Mouse (Mus musculus) MEL (cell line): ENCODE data around the gene Olfr1447. TPM values are rescaled to one million over a fixed set of nuclear protein-coding genes. Genes with fewer than 3 reads are reported as not detected.

Experiments
- DNase-seq: peaks from one replicate; pipeline ENCODE4 v3.0.0; 2011; ENCODE audit warnings: low read depth, low spot score
- H3K27ac ChIP-seq: 2 replicates; pipeline ENCODE4 v1.5.1; 2012; ENCODE audit warnings: low read depth, mild to moderate bottlenecking, control low read depth, low read length, moderate library complexity; ENCODE audit not compliant: control insufficient read depth
- H3K27me3 ChIP-seq, 2 experiments: fragments of 150-350 bp in 1 of 2; sonication (generic) in 1 of 2; 2 replicates each; pipeline ENCODE4 v1.6.1; 2012; ENCODE audit warnings: low read length in 2 of 2, mild to moderate bottlenecking in 2 of 2, improper control_type of control experiment in 1 of 2, moderate library complexity in 1 of 2; ENCODE audit not compliant: insufficient read depth in 2 of 2, control insufficient read depth in 1 of 2
- H3K36me3 ChIP-seq, 2 experiments: 2 replicates each; pipeline ENCODE4 v1.6.1; 2012 to 2014; ENCODE audit warnings: low read length in 2 of 2, improper control_type of control experiment in 1 of 2, inconsistent platforms in 1 of 2, mild to moderate bottlenecking in 1 of 2; ENCODE audit not compliant: insufficient read depth in 2 of 2, control insufficient read depth in 1 of 2
- H3K4me1 ChIP-seq, 2 experiments: fragments of 150-350 bp in 1 of 2; sonication (generic) in 1 of 2; 2 replicates each; pipeline ENCODE4 v1.6.1; 2012; ENCODE audit warnings: low read length in 2 of 2, improper control_type of control experiment in 1 of 2, mild to moderate bottlenecking in 1 of 2; ENCODE audit not compliant: insufficient read depth in 2 of 2, control insufficient read depth in 1 of 2
- H3K4me3 ChIP-seq, 2 experiments: fragments of 150-350 bp in 1 of 2; sonication (generic) in 1 of 2; 2 replicates each; pipeline ENCODE4 v1.5.1; 2012; ENCODE audit warnings: low read depth in 2 of 2, low read length in 2 of 2, mild to moderate bottlenecking in 2 of 2, moderate library complexity in 2 of 2, control low read depth in 1 of 2, improper control_type of control experiment in 1 of 2; ENCODE audit not compliant: control insufficient read depth in 1 of 2, insufficient read depth in 1 of 2
- H3K79me2 ChIP-seq: 2 replicates; pipeline ENCODE4 v1.6.1; 2012; ENCODE audit warnings: mild to moderate bottlenecking, low read length, moderate library complexity; ENCODE audit not compliant: control insufficient read depth, poor library complexity, insufficient read depth
- H3K9ac ChIP-seq: 2 replicates; pipeline ENCODE4 v1.6.1; 2012; ENCODE audit warnings: low read depth, mild to moderate bottlenecking, control low read depth, low read length, moderate library complexity; ENCODE audit not compliant: control insufficient read depth, poor library complexity, severe bottlenecking
- H3K9me3 ChIP-seq: fragments of 150-350 bp; sonication (generic); replicated peaks from 2 replicates; pipeline ENCODE4 v1.6.1; 2012; ENCODE audit warnings: mild to moderate bottlenecking, low read length, improper control_type of control experiment, moderate library complexity; ENCODE audit not compliant: insufficient read depth
- BHLHE40 ChIP-seq: IDR thresholded peaks from 2 replicates; pipeline ENCODE4 v1.6.1; 2012; ENCODE audit warnings: low read depth, mild to moderate bottlenecking, inconsistent platforms, low read length, improper control_type of control experiment, borderline replicate concordance
- CHD1 ChIP-seq: IDR thresholded peaks from 2 replicates; pipeline ENCODE4 v1.6.1; 2012; ENCODE audit warnings: low read depth, mild to moderate bottlenecking, inconsistent platforms, low read length, improper control_type of control experiment
- CHD2 ChIP-seq: IDR thresholded peaks from 2 replicates; pipeline ENCODE4 v1.6.1; 2011; ENCODE audit warnings: low read length, improper control_type of control experiment
- CTCF ChIP-seq, 3 experiments: IDR thresholded peaks in 2 of 3; conservative IDR thresholded peaks in 1 of 3; 2 replicates each; pipeline ENCODE4 v1.5.1; 2011 to 2012; ENCODE audit warnings: low read length in 3 of 3, low read depth in 2 of 3, mild to moderate bottlenecking in 2 of 3, improper control_type of control experiment in 1 of 3, inconsistent platforms in 1 of 3, mixed read lengths in 1 of 3, moderate library complexity in 1 of 3; ENCODE audit not compliant: control insufficient read depth in 1 of 3, insufficient read depth in 1 of 3, poor library complexity in 1 of 3, severe bottlenecking in 1 of 3
- ELF1 ChIP-seq: IDR thresholded peaks from 2 replicates; pipeline ENCODE4 v1.6.1; 2014; ENCODE audit warnings: low read depth, mild to moderate bottlenecking, inconsistent platforms, low read length, improper control_type of control experiment, moderate library complexity
- ETS1 ChIP-seq: IDR thresholded peaks from 2 replicates; pipeline ENCODE4 v1.6.1; 2012; ENCODE audit warnings: low read depth, mild to moderate bottlenecking, inconsistent platforms, low read length, improper control_type of control experiment, moderate library complexity
- GABPA ChIP-seq: IDR thresholded peaks from 2 replicates; pipeline ENCODE4 v1.6.1; 2012; ENCODE audit warnings: low read depth, mild to moderate bottlenecking, inconsistent platforms, low read length, improper control_type of control experiment, moderate library complexity
- HCFC1 ChIP-seq: IDR thresholded peaks from 2 replicates; pipeline ENCODE4 v1.6.1; 2012; ENCODE audit warnings: low read depth, mild to moderate bottlenecking, inconsistent platforms, low read length, improper control_type of control experiment, moderate library complexity
- JUND ChIP-seq: IDR thresholded peaks from 2 replicates; pipeline ENCODE4 v1.6.1; 2011; ENCODE audit warnings: low read depth, mild to moderate bottlenecking, improper control_type of control experiment, low read length
- MAFK ChIP-seq: IDR thresholded peaks from 2 replicates; pipeline ENCODE4 v1.6.1; 2011; ENCODE audit warnings: low read depth, mild to moderate bottlenecking, low read length, improper control_type of control experiment, borderline replicate concordance
- MAX ChIP-seq: IDR thresholded peaks from 2 replicates; pipeline ENCODE4 v1.6.1; 2011; ENCODE audit warnings: low read length, improper control_type of control experiment
- MAZ ChIP-seq: IDR thresholded peaks from 2 replicates; pipeline ENCODE4 v1.6.1; 2012; ENCODE audit warnings: low read depth, mild to moderate bottlenecking, inconsistent platforms, low read length, improper control_type of control experiment
- MXI1 ChIP-seq: IDR thresholded peaks from 2 replicates; pipeline ENCODE4 v1.6.1; 2011; ENCODE audit warnings: mild to moderate bottlenecking, low read depth, low read length, improper control_type of control experiment
- MYB ChIP-seq: IDR thresholded peaks from 2 replicates; pipeline ENCODE4 v1.6.1; 2011; ENCODE audit warnings: mild to moderate bottlenecking, low read depth, low read length, improper control_type of control experiment
- MYC ChIP-seq: IDR thresholded peaks from 2 replicates; pipeline ENCODE4 v1.6.1; 2011; ENCODE audit warnings: low read depth, mild to moderate bottlenecking, low read length, improper control_type of control experiment, moderate library complexity
- NELFE ChIP-seq: IDR thresholded peaks from 2 replicates; pipeline ENCODE4 v1.6.1; 2011; ENCODE audit warnings: low read depth, low read length, improper control_type of control experiment
- NRF1 ChIP-seq: IDR thresholded peaks from 2 replicates; pipeline ENCODE4 v1.6.1; 2014; ENCODE audit warnings: low read depth, mild to moderate bottlenecking, inconsistent platforms, low read length, improper control_type of control experiment, moderate library complexity; ENCODE audit not compliant: poor library complexity, insufficient read depth, severe bottlenecking
- POLR2A ChIP-seq, 2 experiments: IDR thresholded peaks; 2 replicates each; pipeline ENCODE4 v1.6.1; 2011 to 2012; ENCODE audit warnings: low read length in 2 of 2, mild to moderate bottlenecking in 2 of 2, control low read depth in 1 of 2, improper control_type of control experiment in 1 of 2, low read depth in 1 of 2, moderate library complexity in 1 of 2; ENCODE audit not compliant: control insufficient read depth in 1 of 2, insufficient read depth in 1 of 2, poor library complexity in 1 of 2
- POLR2AphosphoS2 ChIP-seq: IDR thresholded peaks from 2 replicates; pipeline ENCODE4 v1.6.1; 2011; ENCODE audit warnings: low read length, improper control_type of control experiment
- POLR2AphosphoS5 ChIP-seq: IDR thresholded peaks from 2 replicates; pipeline ENCODE4 v1.6.1; 2012; ENCODE audit warnings: low read depth, borderline replicate concordance, mild to moderate bottlenecking, inconsistent platforms, low read length, moderate library complexity, mixed read lengths
- RAD21 ChIP-seq: IDR thresholded peaks from 2 replicates; pipeline ENCODE4 v1.6.1; 2011; ENCODE audit warnings: mild to moderate bottlenecking, low read depth, low read length, improper control_type of control experiment
- RCOR1 ChIP-seq: IDR thresholded peaks from 2 replicates; pipeline ENCODE4 v1.6.1; 2012; ENCODE audit warnings: low read depth, mild to moderate bottlenecking, inconsistent platforms, low read length, improper control_type of control experiment
- SMC3 ChIP-seq: IDR thresholded peaks from 2 replicates; pipeline ENCODE4 v1.6.1; 2011; ENCODE audit warnings: low read depth, low read length, improper control_type of control experiment
- UBTF ChIP-seq: IDR thresholded peaks from 2 replicates; pipeline ENCODE4 v1.6.1; 2012; ENCODE audit warnings: low read depth, mild to moderate bottlenecking, inconsistent platforms, low read length, improper control_type of control experiment, moderate library complexity, borderline replicate concordance; ENCODE audit not compliant: insufficient read depth
- USF1 ChIP-seq: IDR thresholded peaks from 2 replicates; pipeline ENCODE4 v1.6.1; 2014; ENCODE audit warnings: low read depth, mild to moderate bottlenecking, inconsistent platforms, low read length, improper control_type of control experiment, moderate library complexity
- ZC3H11A ChIP-seq: IDR thresholded peaks from 2 replicates; pipeline ENCODE4 v1.6.1; 2012; ENCODE audit warnings: low read depth, mild to moderate bottlenecking, inconsistent platforms, low read length, improper control_type of control experiment
- ZNF384 ChIP-seq: IDR thresholded peaks from 2 replicates; pipeline ENCODE4 v1.6.1; 2012; ENCODE audit warnings: low read depth, mild to moderate bottlenecking, inconsistent platforms, low read length, improper control_type of control experiment
- polyA plus RNA-seq, 2 experiments: library from polyadenylated mRNA; stranded (reverse) in 1 of 2; unstranded in 1 of 2; fragments of >175 nt in 1 of 2; fragments of >200 nt in 1 of 2; gene quantifications; 2 replicates each; pipeline versions ENCODE4 v1.2.1 to v1.2.4; 2012; ENCODE audit warnings: low replicate concordance in 2 of 2, low read depth in 1 of 2; ENCODE audit not compliant: insufficient read length in 2 of 2, insufficient read depth in 1 of 2, missing spikeins in 1 of 2
- total RNA-seq: library from RNA; depleted of rRNA; stranded (reverse); fragments of 300-350 nt; gene quantifications from 2 replicates; pipeline ENCODE4 v1.2.3, GENCODE M21; 2012; rRNA removed

Olfr1447 gene
- total RNA-seq (not detected in 2 replicates), polyA plus RNA-seq (not detected)

DNA sequence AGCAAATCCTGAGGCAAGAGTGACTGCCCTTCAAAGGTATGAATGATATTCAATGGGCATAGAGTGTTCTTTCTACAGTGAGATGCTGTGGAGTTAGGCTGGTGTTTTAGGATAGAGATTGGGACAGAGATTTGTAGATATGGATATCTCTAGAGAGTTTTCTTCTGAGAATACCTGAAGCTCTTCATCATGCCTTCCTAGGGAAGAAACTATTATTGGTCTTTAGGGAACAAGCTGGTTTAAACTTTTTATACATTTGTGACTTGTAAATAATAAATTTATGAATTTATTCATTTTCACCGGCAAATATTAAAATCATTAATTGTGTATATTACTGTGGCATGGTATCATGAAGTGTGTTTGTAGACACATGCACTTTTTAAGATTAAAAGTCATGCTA lies at the start of gene Olfr1447:
Olfr1447 (minus strand) TSS at position 101 of the 400 bp plus-strand sequence.
- Histone ChIP-seq H3K36me3 (no peaks in the 10 kb centered on the region), H3K9me3 (no peaks in the 10 kb centered on the region), H3K9ac (no peak within 1 kb of the TSS), H3K27ac (no peak within 1 kb of the TSS), H3K27me3 (no peaks in the 10 kb centered on the region), H3K4me3 (no peak within 1 kb of the TSS), H3K79me2 (no peaks in the 10 kb centered on the region)
- no peak for DNase-seq
- TF ChIP-seq UBTF, result no peak
- TF ChIP-seq USF1, result no peak
- TF ChIP-seq MAZ, result no peak
- no peak for TF ChIP-seq HCFC1
- TF ChIP-seq ELF1, result no peak
- no peak for TF ChIP-seq GABPA
- TF ChIP-seq MAX, result no peak
- TF ChIP-seq MXI1, result no peak
- TF ChIP-seq CHD2, result no peak
- TF ChIP-seq SMC3, result no peak
- TF ChIP-seq ETS1, result no peak
- TF ChIP-seq RAD21, result no peak
- TF ChIP-seq ZNF384, result no peak
- TF ChIP-seq MAFK, result no peak
- no peak for TF ChIP-seq RCOR1
- TF ChIP-seq ZC3H11A, result no peak
- TF ChIP-seq, all 39 proteins: peak for 0
- no peaks in the 10 kb centered on the region for H3K4me1 ChIP-seq

DNA sequence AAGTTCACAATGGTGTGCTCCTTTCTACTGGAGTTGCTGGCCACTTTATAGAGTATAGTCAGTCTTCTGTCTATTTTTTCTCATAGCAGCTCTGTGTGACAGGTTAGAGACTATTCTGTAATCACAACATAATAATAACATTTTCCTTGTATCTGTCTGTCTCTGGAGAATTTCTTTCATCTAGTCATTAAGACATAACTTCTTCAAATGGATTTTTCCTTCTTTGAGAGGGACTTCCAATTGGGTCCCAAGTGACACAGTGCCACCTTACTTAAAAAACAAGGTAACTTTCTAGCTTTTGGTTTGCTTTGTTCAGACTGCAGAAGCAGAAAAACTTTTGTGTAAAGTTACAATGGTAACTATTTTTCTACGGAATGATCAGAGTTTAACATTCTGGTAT lies 46.4 kb upstream of the Olfr1447 start, which contains the start of gene Olfr1450:
Olfr1450 (plus strand) TSS at position 301 of the 400 bp plus-strand sequence.
- H3K27ac ChIP-seq, result no peak within 1 kb of the TSS
- no peak within 1 kb of the TSS for H3K9ac ChIP-seq
- TF ChIP-seq MAZ (no peak), NRF1 (no peak), POLR2AphosphoS5 (no peak), POLR2A (IDR thresholded peaks at IDR 0.05; ENCODE audit: control insufficient read depth in 1 of 2, insufficient read depth in 1 of 2, low read depth in 1 of 2, low read length in 2 of 2, poor library complexity in 1 of 2) (no peak), CTCF (IDR thresholded peaks at IDR 0.05 in 2 of 3, conservative IDR thresholded peaks at IDR 0.05 in 1 of 3; ENCODE audit: control insufficient read depth in 1 of 3, insufficient read depth in 1 of 3, low read depth in 2 of 3, low read length in 3 of 3, poor library complexity in 1 of 3, severe bottlenecking in 1 of 3) (no peak), ETS1 (no peak), MYC (no peak), JUND (no peak), BHLHE40 (no peak), MYB (no peak), NELFE (no peak), MAX (no peak), CHD1 (no peak), POLR2AphosphoS2 (no peak), ZNF384 (no peak), GABPA (no peak), RAD21 (no peak), RCOR1 (no peak)
- no peak for DNase-seq
- H3K79me2 ChIP-seq, result no peaks in the 10 kb centered on the region
- H3K4me1 ChIP-seq, result no peaks in the 10 kb centered on the region
- H3K27me3 ChIP-seq, result no peaks in the 10 kb centered on the region
- H3K4me3 ChIP-seq, result no peak within 1 kb of the TSS
- no peaks in the 10 kb centered on the region for H3K36me3 ChIP-seq
- no peaks in the 10 kb centered on the region for H3K9me3 ChIP-seq
